In the genomic region with DNA sequence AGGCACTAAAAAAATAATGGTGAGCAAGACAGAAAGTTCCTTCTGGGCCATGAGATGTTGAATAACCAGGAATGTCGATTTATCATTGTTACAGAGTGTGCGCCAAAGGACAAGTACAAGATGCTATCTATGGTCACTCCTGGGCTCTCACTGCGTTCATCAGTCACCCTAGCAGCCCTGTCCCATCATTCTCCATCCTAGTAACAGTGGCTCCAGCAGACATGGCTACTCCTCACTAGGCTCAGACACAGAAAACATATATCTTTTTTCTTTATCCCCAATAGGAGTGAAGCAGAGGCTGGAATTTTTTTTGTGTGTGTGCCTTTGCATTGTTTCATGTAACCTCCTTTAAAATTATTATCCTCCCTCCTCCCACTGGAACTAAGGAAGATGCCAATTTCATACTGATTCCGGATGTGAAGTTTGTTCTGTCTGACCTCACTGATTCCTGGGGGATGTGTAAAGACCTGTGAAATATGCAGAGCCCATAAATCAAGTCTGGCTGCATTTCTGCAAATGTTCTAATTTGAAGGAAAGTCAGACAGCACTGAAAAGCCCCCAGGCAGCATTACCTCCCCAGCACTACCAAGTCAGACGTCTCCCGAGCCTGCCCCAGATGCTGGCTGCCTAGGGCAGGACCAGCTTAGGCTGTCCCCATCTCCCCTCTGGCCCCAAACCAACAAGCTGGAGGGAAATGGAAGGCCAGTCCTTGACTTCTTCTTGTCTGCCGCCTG, we compare ENCODE assay signal across 18 mouse cellular contexts. TPM values are rescaled to one million over a fixed set of nuclear protein-coding genes. Genes with fewer than 3 reads are reported as not detected.
A peak's percentile ranks its signal among the peaks of the same experiment; 100 is the strongest.
DNase-seq lines count a peak whose midpoint lies in the region; ATAC-seq and TF ChIP-seq lines count a peak whose summit lies in the region.
"Had no signal": no experiment of that assay in that cellular context is flagged by ENCODE, and none has a peak within 500 bp of the region (broad histone marks: within the 10 kb centered on the region; RNA-seq: fewer than 3 reads in every experiment).

No protein-coding gene starts in this region.

- no peaks in the 10 kb centered on the region for H3K27me3 ChIP-seq in lung, embryonic 14.5 days (ENCODE audit: insufficient read depth, low read length)
- no peaks in the 10 kb centered on the region for H3K27me3 ChIP-seq in kidney, embryonic 15.5 days
- H3K27me3 ChIP-seq in limb, embryonic 13.5 days: no peaks in the 10 kb centered on the region
- H3K27me3 ChIP-seq in forebrain, embryonic 16.5 days (replicated peaks; ENCODE audit: control insufficient read depth, insufficient read depth, low read length): no peaks in the 10 kb centered on the region
- H3K27me3 ChIP-seq: forebrain, embryonic 13.5 days; hindbrain, embryonic 15.5 days; midbrain, embryonic 12.5 days had no signal

- DNase-seq in adrenal gland, adult 2 months: peak; percentile 8
- no peak for DNase-seq in adrenal gland, postnatal 25 days
- DNase-seq in lung, embryonic 14.5 days: no peak
- DNase-seq in lung, postnatal 10 days: no peak
- no peak for DNase-seq in gastrocnemius, postnatal 10 days
- DNase-seq: adrenal gland, postnatal 36 days; cerebellum, postnatal 10 days; heart, postnatal 14 days; liver; retina, postnatal 1 day had no signal

- 51% methylated on average over 7 of the region's 7 CpGs for WGBS in lung, embryonic 14.5 days
- WGBS in kidney, embryonic 15.5 days: 53% methylated on average over 7 of the region's 7 CpGs
- 49% methylated on average over 7 of the region's 7 CpGs for WGBS in limb, embryonic 13.5 days
- 82% methylated on average over 7 of the region's 7 CpGs for WGBS in forebrain, embryonic 16.5 days

- H3K9me3 ChIP-seq in lung, embryonic 14.5 days (ENCODE audit: low read depth, low read length): no peaks in the 10 kb centered on the region
- H3K9me3 ChIP-seq in kidney, embryonic 15.5 days (replicated peaks): no peaks in the 10 kb centered on the region
- no peaks in the 10 kb centered on the region for H3K9me3 ChIP-seq in limb, embryonic 13.5 days
- no peaks in the 10 kb centered on the region for H3K9me3 ChIP-seq in forebrain, embryonic 16.5 days (ENCODE audit: control insufficient read depth, low read length)
- H3K9me3 ChIP-seq: forebrain, embryonic 13.5 days; heart, embryonic 10.5 days; hindbrain, embryonic 15.5 days; midbrain, embryonic 12.5 days had no signal

- H3K4me2 ChIP-seq in lung, embryonic 14.5 days: no peak overlapping the region
- H3K4me2 ChIP-seq in kidney, embryonic 15.5 days: no peak overlapping the region
- no peak overlapping the region for H3K4me2 ChIP-seq in limb, embryonic 13.5 days (replicated peaks)
- H3K4me2 ChIP-seq in forebrain, embryonic 16.5 days (ENCODE audit: low read length): no peak overlapping the region
- H3K4me2 ChIP-seq: forebrain, embryonic 13.5 days; hindbrain, embryonic 15.5 days; midbrain, embryonic 12.5 days had no signal

- TF ChIP-seq CTCF in lung, embryonic 14.5 days (IDR thresholded peaks at IDR 0.05; ENCODE audit: low read depth): no peak

- H3K4me3 ChIP-seq in lung, embryonic 14.5 days (ENCODE audit: low read depth, low read length): no peak overlapping the region
- H3K4me3 ChIP-seq in kidney, embryonic 15.5 days (replicated peaks): no peak overlapping the region
- no peak overlapping the region for H3K4me3 ChIP-seq in limb, embryonic 13.5 days
- no peak overlapping the region for H3K4me3 ChIP-seq in forebrain, embryonic 16.5 days (replicated peaks; ENCODE audit: low read length)
- H3K4me3 ChIP-seq: forebrain, embryonic 13.5 days; heart, embryonic 10.5 days; hindbrain, embryonic 15.5 days; midbrain, embryonic 12.5 days had no signal

- H3K27ac ChIP-seq in lung, embryonic 14.5 days (ENCODE audit: low read depth): no peak overlapping the region
- peak overlapping the region; percentile 27; the same call in 1 of the 2 replicates for H3K27ac ChIP-seq in kidney, embryonic 15.5 days
- peak overlapping the region; percentile 52; the same call in 1 of the 2 replicates for H3K27ac ChIP-seq in limb, embryonic 13.5 days
- no peak overlapping the region for H3K27ac ChIP-seq in forebrain, embryonic 16.5 days (ENCODE audit: low read length)
- H3K27ac ChIP-seq: forebrain, embryonic 13.5 days; heart, embryonic 10.5 days; hindbrain, embryonic 15.5 days; midbrain, embryonic 12.5 days had no signal

- no peaks in the 10 kb centered on the region for H3K36me3 ChIP-seq in lung, embryonic 14.5 days (ENCODE audit: insufficient read depth)
- no peaks in the 10 kb centered on the region for H3K36me3 ChIP-seq in kidney, embryonic 15.5 days
- peaks cover 19% of the 10 kb centered on the region for H3K36me3 ChIP-seq in limb, embryonic 13.5 days
- no peaks in the 10 kb centered on the region for H3K36me3 ChIP-seq in forebrain, embryonic 16.5 days (ENCODE audit: control insufficient read depth, insufficient read depth)
- H3K36me3 ChIP-seq: heart, embryonic 10.5 days; hindbrain, embryonic 15.5 days; midbrain, embryonic 12.5 days had no signal

- ATAC-seq in lung, embryonic 14.5 days (ENCODE audit: insufficient read depth): peak; percentile 54
- peak; percentile 77 for ATAC-seq in kidney, embryonic 15.5 days (replicated peaks; ENCODE audit: low FRiP score)
- peak; percentile 57; the same call in 1 of the 2 replicates for ATAC-seq in limb, embryonic 13.5 days (ENCODE audit: low FRiP score, low read depth)
- no peak for ATAC-seq in forebrain, embryonic 16.5 days
- ATAC-seq: forebrain, embryonic 13.5 days had no signal

- no peaks in the 10 kb centered on the region for H3K4me1 ChIP-seq in lung, embryonic 14.5 days (ENCODE audit: insufficient read depth)
- peaks cover 4% of the 10 kb centered on the region for H3K4me1 ChIP-seq in kidney, embryonic 15.5 days
- peaks cover 8% of the 10 kb centered on the region for H3K4me1 ChIP-seq in limb, embryonic 13.5 days
- no peaks in the 10 kb centered on the region for H3K4me1 ChIP-seq in forebrain, embryonic 16.5 days (replicated peaks; ENCODE audit: control insufficient read depth, insufficient read depth, low read length)
- H3K4me1 ChIP-seq: forebrain, embryonic 13.5 days; heart, embryonic 10.5 days; hindbrain, embryonic 15.5 days; midbrain, embryonic 12.5 days had no signal

- H3K9ac ChIP-seq in lung, embryonic 14.5 days: no peak overlapping the region
- H3K9ac ChIP-seq in kidney, embryonic 15.5 days: no peak overlapping the region
- no peak overlapping the region for H3K9ac ChIP-seq in limb, embryonic 13.5 days
- no peak overlapping the region for H3K9ac ChIP-seq in forebrain, embryonic 16.5 days (replicated peaks; ENCODE audit: low read depth, low read length)
- H3K9ac ChIP-seq: forebrain, embryonic 13.5 days; hindbrain, embryonic 15.5 days; midbrain, embryonic 12.5 days had no signal

RNA-seq across cellular contexts. Expression of a gene that starts 20.5 kb away (rescaled TPM):
- 10 to 100 TPM; 63.0 to 64.3 TPM for total RNA-seq in adrenal gland, adult 2 months (2021)
- 29.1 and 29.6 TPM in 2 replicates for polyA plus RNA-seq in adrenal gland, adult 2 months (2012; rRNA removed)
- 50.9 and 55.6 TPM in 2 replicates for total RNA-seq in adrenal gland, postnatal 25 days (2021)
- 66.9 and 77.1 TPM in 2 replicates for polyA plus RNA-seq in lung, embryonic 14.5 days (2014; fragmentation: Nextera tagmentation; extraction: Ambion mirVana)
- 111 and 112 TPM in 2 replicates for polyA plus RNA-seq in kidney, embryonic 15.5 days (2015; fragmentation: Nextera tagmentation; extraction: Ambion mirVana)
- polyA plus RNA-seq in limb, embryonic 13.5 days (2015; fragmentation: Nextera tagmentation; extraction: Ambion mirVana): 91.3 and 102 TPM in 2 replicates
- total RNA-seq in gastrocnemius, postnatal 10 days (2021): 10 to 100 TPM; 47.8 to 56.1 TPM
- polyA plus RNA-seq in forebrain, embryonic 16.5 days (2015; fragmentation: Nextera tagmentation; extraction: Ambion mirVana): 7.9 and 13.5 TPM in 2 replicates
- total RNA-seq: neutrophil, adult 5-6 weeks had no signal

Comparison
In these comparisons a context has a peak if more than half of its experiments do, and no peak if none do; other contexts are left out.
1. H3K27ac ChIP-seq: peak in kidney, embryonic 15.5 days (single experiment) and limb, embryonic 13.5 days (single experiment); none in lung, embryonic 14.5 days (single experiment) and forebrain, embryonic 16.5 days (single experiment).